Mouse (Mus musculus) heart, postnatal 4 days (tissue): ENCODE results near the gene 1700016C15Rik. TPM values are rescaled to one million over a fixed set of nuclear protein-coding genes. Genes with fewer than 3 reads are reported as not detected.

Experiments used
- DNase-seq: peaks from one replicate; pipeline ENCODE4 v3.0.0; 2021
- total RNA-seq, 2 experiments: library from RNA; stranded (reverse); gene quantifications; 2 replicates each; pipeline ENCODE4 v1.2.3; 2021

The 1700016C15Rik gene
- total RNA-seq, 2 experiments from 2014 or later = not detected

DNA sequence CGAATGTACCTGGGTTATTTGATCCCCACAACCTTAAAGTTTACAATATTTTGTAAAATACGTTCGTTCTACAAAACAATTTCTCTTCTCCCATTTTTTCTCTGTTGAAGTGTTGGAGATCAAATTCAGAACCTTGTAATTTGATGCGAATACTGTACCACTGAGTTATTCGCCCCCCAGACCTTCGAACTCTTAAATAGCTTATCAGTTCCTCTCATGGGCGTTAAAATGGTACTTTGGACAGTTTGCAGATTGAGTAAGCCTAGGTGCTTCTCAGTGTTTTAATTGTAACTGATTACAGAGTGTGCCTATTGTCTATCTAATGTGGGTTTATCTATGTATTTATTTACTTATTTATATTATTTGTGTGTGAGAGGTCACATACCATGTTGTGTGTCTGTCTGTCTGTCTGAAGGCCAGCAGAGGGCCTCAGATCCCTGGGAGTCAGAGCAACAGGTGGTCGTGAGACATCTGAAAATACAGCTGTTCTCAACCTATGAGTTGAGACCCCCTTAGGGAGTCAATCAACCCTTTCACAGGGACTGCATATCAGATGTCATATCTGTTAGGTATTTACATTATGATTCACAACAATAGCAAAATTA lies 67.6 kb downstream of the 1700016C15Rik start:
- no peak for DNase-seq

Other genes starting within 250 kb of the 1700016C15Rik start
- 10 to 100 TPM; 24.7 to 24.9 TPM for gene Adss, start 66.7 kb downstream of the 1700016C15Rik start, total RNA-seq